Mouse (Mus musculus) layer of hippocampus, postnatal 25 days (tissue): ENCODE measurements around the gene Tfap2a. TPM values are rescaled to one million over a fixed set of nuclear protein-coding genes. Genes with fewer than 3 reads are reported as not detected.

Experiments used
- DNase-seq, 2 experiments: peaks; one replicate each; pipeline ENCODE4 v3.0.0; 2022; ENCODE audit warnings: mixed read lengths in 2 of 2, low spot score in 1 of 2; ENCODE audit errors: extremely low spot score in 1 of 2
- total RNA-seq, 2 experiments: library from RNA; stranded (reverse); gene quantifications; 2 replicates each; pipeline ENCODE4 v1.2.3; 2021

Tfap2a gene
- total RNA-seq, 2 experiments from 2014 or later, result 0.09 to 0.52 TPM

- DNase-seq, result no peak
Measured at GRCm38 (mm10) chr13:40716771-40717716, 21.1 kb downstream of the Tfap2a start.

GRCm38 (mm10) chr13:40714531-40714930 is 23.6 kb downstream of the Tfap2a start:
- DNase-seq, result no peak

GRCm38 (mm10) chr13:40713681-40714080 is 24.5 kb downstream of the Tfap2a start:
- no peak for DNase-seq

GRCm38 (mm10) chr13:40713241-40713640 is 24.9 kb downstream of the Tfap2a start:
- DNase-seq, result no peak

- DNase-seq, result no peak
Measured at GRCm38 (mm10) chr13:40712526-40712832, 25.7 kb downstream of the Tfap2a start.

GRCm38 (mm10) chr13:40711661-40712525 is 26.3 kb downstream of the Tfap2a start:
- no peak for DNase-seq

- DNase-seq, result no peak
Measured at GRCm38 (mm10) chr13:40710062-40710342, 28.2 kb downstream of the Tfap2a start.

GRCm38 (mm10) chr13:40709321-40710061 is 28.7 kb downstream of the Tfap2a start:
- no peak for DNase-seq

- no peak for DNase-seq
Measured at GRCm38 (mm10) chr13:40708913-40709312, 29.3 kb downstream of the Tfap2a start.

- DNase-seq, result no peak
Measured at GRCm38 (mm10) chr13:40708271-40708670, 29.9 kb downstream of the Tfap2a start.

- no peak for DNase-seq
Measured at GRCm38 (mm10) chr13:40707646-40708045, 30.5 kb downstream of the Tfap2a start.

GRCm38 (mm10) chr13:40706612-40707011 is 31.6 kb downstream of the Tfap2a start:
- DNase-seq, result no peak

GRCm38 (mm10) chr13:40705821-40706425 is 32.3 kb downstream of the Tfap2a start:
- no peak for DNase-seq

- no peak for DNase-seq
Measured at GRCm38 (mm10) chr13:40704864-40705455, 33.2 kb downstream of the Tfap2a start.

- no peak for DNase-seq
Measured at GRCm38 (mm10) chr13:40703982-40704501, 34.1 kb downstream of the Tfap2a start.

GRCm38 (mm10) chr13:40703123-40703797 is 34.9 kb downstream of the Tfap2a start:
- DNase-seq, result no peak

GRCm38 (mm10) chr13:40702361-40703122 is 35.6 kb downstream of the Tfap2a start:
- DNase-seq, result no peak

- no peak for DNase-seq
Measured at GRCm38 (mm10) chr13:40701691-40702090, 36.5 kb downstream of the Tfap2a start.

GRCm38 (mm10) chr13:40685790-40686189 is 52.4 kb downstream of the Tfap2a start:
- no peak for DNase-seq
